Mouse (Mus musculus) megakaryocyte-erythroid progenitor cell, adult 5 weeks (primary cell): ENCODE results near the gene Olfr130. TPM values are rescaled to one million over a fixed set of nuclear protein-coding genes. Genes with fewer than 3 reads are reported as not detected.

Experiments
- polyA plus RNA-seq: library from polyadenylated mRNA; stranded (reverse); fragments of >175 nt; gene quantifications from 2 replicates; pipeline ENCODE4 v1.2.3, GENCODE M21; 2012

The Olfr130 gene
- not detected in 2 replicates for polyA plus RNA-seq

GRCm38 (mm10) chr17:38063621-38064020, at the start of gene Olfr130:
Olfr130 (plus strand) TSS chr17:38063921.

GRCm38 (mm10) chr17:38059979-38060378, 3.7 kb upstream of the Olfr130 start, which contains the start of gene Olfr129:
Olfr129 (minus strand) TSS chr17:38060079.

GRCm38 (mm10) chr17:38088593-38088992, 24.9 kb downstream of the Olfr130 start, which contains the start of gene Olfr131:
Olfr131 (minus strand) TSS chr17:38088693.

Other genes with a start within 250 kb of the Olfr130 start
- gene Olfr125, start 231.0 kb upstream of the Olfr130 start, polyA plus RNA-seq, result not detected in 2 replicates
- 0.04 TPM in 1 of 2 replicates, not detected in the other for gene Olfr126, start 216.4 kb upstream of the Olfr130 start, polyA plus RNA-seq
- gene Olfr127, start 163.5 kb upstream of the Olfr130 start, polyA plus RNA-seq, result 0.01 TPM in 1 of 2 replicates, not detected in the other
- gene Olfr128, start 143.4 kb upstream of the Olfr130 start, polyA plus RNA-seq, result not detected in 2 replicates
- gene Olfr761, start 110.8 kb upstream of the Olfr130 start, polyA plus RNA-seq, result not detected in 2 replicates
- gene Olfr129, start 3.8 kb upstream of the Olfr130 start, polyA plus RNA-seq, result not detected in 2 replicates
- not detected in 2 replicates for gene Olfr131, start 24.8 kb downstream of the Olfr130 start, polyA plus RNA-seq
- gene Olfr132, start 70.6 kb downstream of the Olfr130 start, polyA plus RNA-seq, result not detected in 2 replicates
- gene Olfr133, start 81.4 kb downstream of the Olfr130 start, polyA plus RNA-seq, result not detected in 2 replicates
- not detected in 2 replicates for gene Olfr134, start 107.5 kb downstream of the Olfr130 start, polyA plus RNA-seq
- not detected in 2 replicates for gene Olfr135, start 140.4 kb downstream of the Olfr130 start, polyA plus RNA-seq
- gene Olfr138, start 197.1 kb downstream of the Olfr130 start, polyA plus RNA-seq, result not detected in 2 replicates
- not detected in 2 replicates for gene Olfr137, start 243.6 kb downstream of the Olfr130 start, polyA plus RNA-seq